Mouse (Mus musculus) stomach, embryonic 14.5 days (tissue): Measurements from ENCODE around the gene Olfr826. TPM values are rescaled to one million over a fixed set of nuclear protein-coding genes. Genes with fewer than 3 reads are reported as not detected.

Experiments
- ATAC-seq: fragments of 200-750 bp; cut with Nextera tagmentation; 2 replicates; pipeline ENCODE4 v1.8.0; 2017; ENCODE audit warnings: low read depth, moderate TSS enrichment; ENCODE audit not compliant: insufficient number of reproducible peaks, insufficient read depth, low FRiP score
- H3K27ac ChIP-seq: fragments of 300-500 bp; sonication (generic); 2 replicates; pipeline ENCODE4 v1.5.1; 2014; ENCODE audit warnings: mild to moderate bottlenecking, low read length, moderate library complexity, mixed read lengths
- H3K27me3 ChIP-seq: fragments of 300-500 bp; sonication (generic); 2 replicates; pipeline ENCODE4 v1.6.1; 2014; ENCODE audit warnings: low read length, control low read depth, mixed read lengths; ENCODE audit not compliant: control insufficient read depth, insufficient read depth
- H3K36me3 ChIP-seq: fragments of 300-500 bp; sonication (generic); 2 replicates; pipeline ENCODE4 v1.6.1; 2014; ENCODE audit warnings: mild to moderate bottlenecking, control low read depth, low read length, moderate library complexity, mixed read lengths; ENCODE audit not compliant: control insufficient read depth, insufficient read depth
- H3K4me1 ChIP-seq: fragments of 300-500 bp; sonication (generic); 2 replicates; pipeline ENCODE4 v1.6.1; 2014; ENCODE audit warnings: low read length, control low read depth, mixed read lengths; ENCODE audit not compliant: control insufficient read depth, insufficient read depth
- H3K4me2 ChIP-seq: fragments of 300-500 bp; sonication (generic); replicated peaks from 2 replicates; pipeline ENCODE4 v1.6.1; 2014; ENCODE audit warnings: low read depth, low read length, control low read depth
- H3K4me3 ChIP-seq: fragments of 300-500 bp; sonication (generic); 2 replicates; pipeline ENCODE4 v1.5.1; 2014; ENCODE audit warnings: low read depth, low read length, control low read depth
- H3K9ac ChIP-seq: fragments of 300-500 bp; sonication (generic); replicated peaks from 2 replicates; pipeline ENCODE4 v1.6.1; 2014; ENCODE audit warnings: low read depth, mild to moderate bottlenecking, control low read depth, low read length, moderate library complexity, mixed read lengths
- H3K9me3 ChIP-seq: fragments of 300-500 bp; sonication (generic); 2 replicates; pipeline ENCODE4 v1.6.1; 2016; ENCODE audit warnings: low read depth, low read length, control low read depth; ENCODE audit not compliant: control insufficient read depth
- WGBS: fragments of 180-500 bp; shearing (Covaris S2); extraction: QIAGEN DNeasy Blood & Tissue Kit; methylation state at CpG from one replicate; pipeline ENCODE4 v1.1.7; 2014; 5-methylcytosine and 5-hydroxymethylcytosine counted together
- polyA plus RNA-seq: library from polyadenylated mRNA; unstranded; fragments of >200 nt; fragmentation: Nextera tagmentation; extraction: Ambion mirVana; gene quantifications from 2 replicates; pipeline ENCODE4 v1.2.1, GENCODE M21; 2014

Gene Olfr826
- polyA plus RNA-seq: not detected in 2 replicates

- H3K4me2 ChIP-seq: no peak within 1 kb of the TSS
- 73% methylated on average over 1 of the region's 1 CpGs for WGBS
- H3K27ac ChIP-seq: no peak within 1 kb of the TSS
- H3K9ac ChIP-seq: no peak within 1 kb of the TSS
- no peaks in the 10 kb centered on the region for H3K36me3 ChIP-seq
- no peak for ATAC-seq
- H3K4me1 ChIP-seq: no peaks in the 10 kb centered on the region
- H3K27me3 ChIP-seq: no peaks in the 10 kb centered on the region
- no peaks in the 10 kb centered on the region for H3K9me3 ChIP-seq
- no peak within 1 kb of the TSS for H3K4me3 ChIP-seq
Measured at GRCm38 (mm10) chr10:130184086-130184485, at the start of gene Olfr826. Gene Olfr826 (minus strand): TSS chr10:130184186.

- WGBS: 75% methylated on average over 1 of the region's 1 CpGs
- H3K4me1 ChIP-seq: no peaks in the 10 kb centered on the region
- no peaks in the 10 kb centered on the region for H3K9me3 ChIP-seq
- no peaks in the 10 kb centered on the region for H3K36me3 ChIP-seq
- H3K4me3 ChIP-seq: no peak overlapping the region
- no peak overlapping the region for H3K9ac ChIP-seq
- no peak for ATAC-seq
- no peak overlapping the region for H3K4me2 ChIP-seq
- no peaks in the 10 kb centered on the region for H3K27me3 ChIP-seq
- H3K27ac ChIP-seq: no peak overlapping the region
Measured at GRCm38 (mm10) chr10:130232117-130232516, 48.1 kb upstream of the Olfr826 start.

GRCm38 (mm10) chr10:130229584-130229983, 45.6 kb upstream of the Olfr826 start:
- Histone ChIP-seq H3K9ac (no peak overlapping the region), H3K4me1 (no peaks in the 10 kb centered on the region), H3K27me3 (no peaks in the 10 kb centered on the region), H3K4me2 (no peak overlapping the region), H3K27ac (no peak overlapping the region), H3K4me3 (no peak overlapping the region), H3K9me3 (no peaks in the 10 kb centered on the region), H3K36me3 (no peaks in the 10 kb centered on the region)
- whole genome bisulfite sequencing: 84% methylated on average over 5 of the region's 5 CpGs
- ATAC-seq: no peak

- H3K9ac ChIP-seq: no peak overlapping the region
- H3K4me3 ChIP-seq: no peak overlapping the region
- no peak for ATAC-seq
- no peaks in the 10 kb centered on the region for H3K36me3 ChIP-seq
- H3K4me1 ChIP-seq: no peaks in the 10 kb centered on the region
- no peak overlapping the region for H3K4me2 ChIP-seq
- H3K27me3 ChIP-seq: no peaks in the 10 kb centered on the region
- H3K9me3 ChIP-seq: no peaks in the 10 kb centered on the region
- WGBS: 3% methylated on average over 1 of the region's 1 CpGs
- no peak overlapping the region for H3K27ac ChIP-seq
Measured at GRCm38 (mm10) chr10:130228246-130228645, 44.3 kb upstream of the Olfr826 start.

- no peaks in the 10 kb centered on the region for H3K36me3 ChIP-seq
- H3K27ac ChIP-seq: no peak overlapping the region
- no peaks in the 10 kb centered on the region for H3K9me3 ChIP-seq
- H3K4me3 ChIP-seq: no peak overlapping the region
- ATAC-seq: no peak
- WGBS: 47% methylated on average over 3 of the region's 3 CpGs
- no peak overlapping the region for H3K4me2 ChIP-seq
- H3K27me3 ChIP-seq: no peaks in the 10 kb centered on the region
- H3K4me1 ChIP-seq: no peaks in the 10 kb centered on the region
- no peak overlapping the region for H3K9ac ChIP-seq
Measured at GRCm38 (mm10) chr10:130225034-130225433, 41.0 kb upstream of the Olfr826 start.

GRCm38 (mm10) chr10:130214303-130214702, 30.3 kb upstream of the Olfr826 start, which contains the start of gene Olfr827:
Gene Olfr827 (minus strand): TSS chr10:130214403.
- H3K27ac ChIP-seq: no peak within 1 kb of the TSS
- H3K36me3 ChIP-seq: no peaks in the 10 kb centered on the region
- H3K4me1 ChIP-seq: no peaks in the 10 kb centered on the region
- H3K4me2 ChIP-seq: no peak within 1 kb of the TSS
- no peak within 1 kb of the TSS for H3K4me3 ChIP-seq
- ATAC-seq: no peak
- no peaks in the 10 kb centered on the region for H3K27me3 ChIP-seq
- H3K9me3 ChIP-seq: no peaks in the 10 kb centered on the region
- H3K9ac ChIP-seq: no peak within 1 kb of the TSS
- WGBS: 83% methylated on average over 1 of the region's 1 CpGs

GRCm38 (mm10) chr10:130166666-130167065, 17.3 kb downstream of the Olfr826 start, which contains the start of gene Olfr825:
Gene Olfr825 (minus strand): TSS chr10:130166766.
- Histone ChIP-seq H3K27ac (no peak within 1 kb of the TSS), H3K9ac (no peak within 1 kb of the TSS), H3K4me1 (no peaks in the 10 kb centered on the region), H3K4me3 (no peak within 1 kb of the TSS), H3K27me3 (no peaks in the 10 kb centered on the region), H3K4me2 (no peak within 1 kb of the TSS), H3K36me3 (no peaks in the 10 kb centered on the region), H3K9me3 (no peaks in the 10 kb centered on the region)
- no peak for ATAC-seq

GRCm38 (mm10) chr10:130165196-130165595, 18.8 kb downstream of the Olfr826 start:
- ATAC-seq: no peak
- no peaks in the 10 kb centered on the region for H3K4me1 ChIP-seq
- H3K27ac ChIP-seq: no peak overlapping the region
- no peak overlapping the region for H3K4me3 ChIP-seq
- no peak overlapping the region for H3K4me2 ChIP-seq
- H3K9ac ChIP-seq: no peak overlapping the region
- no peaks in the 10 kb centered on the region for H3K9me3 ChIP-seq
- no peaks in the 10 kb centered on the region for H3K36me3 ChIP-seq
- H3K27me3 ChIP-seq: no peaks in the 10 kb centered on the region

- Histone ChIP-seq H3K4me3 (no peak overlapping the region), H3K27me3 (no peaks in the 10 kb centered on the region), H3K4me1 (no peaks in the 10 kb centered on the region), H3K9me3 (no peaks in the 10 kb centered on the region), H3K4me2 (no peak overlapping the region), H3K36me3 (no peaks in the 10 kb centered on the region), H3K9ac (no peak overlapping the region), H3K27ac (no peak overlapping the region)
- 83% methylated on average over 5 of the region's 5 CpGs for WGBS
- no peak for ATAC-seq
Measured at GRCm38 (mm10) chr10:130144121-130144520, 39.9 kb downstream of the Olfr826 start.
